Mouse (Mus musculus) kidney, postnatal 4 days (tissue): ENCODE measurements at regions not wholly inside any gene's neighbourhood (a gene's known extent, or its start where the extent isn't known, plus 50 kb on each side); places are given as distances from the start of the nearest gene placed in this dataset.

ENCODE experiments used
- DNase-seq, 2 experiments: peaks; one replicate each; pipeline ENCODE4 v3.0.0; 2021; ENCODE audit warnings: mixed read lengths in 2 of 2

- no peak for DNase-seq
Measured at GRCm38 (mm10) chrX:17026161-17026829, 114.7 kb upstream of the Ndp start.

GRCm38 (mm10) chrX:17017823-17018222, 106.2 kb upstream of the Ndp start:
- DNase-seq, result no peak

GRCm38 (mm10) chrX:17009188-17009587, 97.6 kb upstream of the Ndp start:
- DNase-seq, result no peak

- peak; percentile 83 to 86 for DNase-seq
Measured at GRCm38 (mm10) chrX:16998578-16998977, 87.0 kb upstream of the Ndp start.
